Mouse (Mus musculus): Measurements from ENCODE around the gene Top3b. TPM values are rescaled to one million over a fixed set of nuclear protein-coding genes. Genes with fewer than 3 reads are reported as not detected.

Top3b gene
- polyA plus RNA-seq, 1 experiment from 2014 or later, result 29.4 TPM

GRCm38 (mm10) chr16:16862288-16862687 is 8.2 kb upstream of the Top3b start:
- 63% methylated on average over 3 of the region's 3 CpGs for WGBS
- no peak for ATAC-seq (ENCODE audit: low FRiP score, low TSS enrichment)
- no peaks in the 10 kb centered on the region for H3K4me1 ChIP-seq (replicated peaks; ENCODE audit: control insufficient read depth, insufficient read depth)

GRCm38 (mm10) chr16:16863978-16864377 is 6.6 kb upstream of the Top3b start, which contains the start of gene Igll1:
Gene Igll1 (minus strand): TSS chr16:16863985.
- no peaks in the 10 kb centered on the region for H3K4me1 ChIP-seq (replicated peaks; ENCODE audit: control insufficient read depth, insufficient read depth)
- no peak within 1 kb of the TSS for H3K9ac ChIP-seq (ENCODE audit: low read length)
- DNase-seq (ENCODE audit: low spot score) (peak; percentile 10), ATAC-seq (ENCODE audit: low FRiP score, low TSS enrichment) (no peak)
- H3K27me3 ChIP-seq (ENCODE audit: control insufficient read depth, insufficient read depth, low read length), result no peaks in the 10 kb centered on the region
- H3K4me2 ChIP-seq (replicated peaks; ENCODE audit: low read depth), result no peak within 1 kb of the TSS
- no peak within 1 kb of the TSS for H3K27ac ChIP-seq (replicated peaks)
- no peak within 1 kb of the TSS for H3K4me3 ChIP-seq (ENCODE audit: low read depth, low read length)
- TF ChIP-seq CTCF (IDR thresholded peaks at IDR 0.05; ENCODE audit: low read depth) (no peak), EP300 (optimal IDR thresholded peaks at IDR 0.05) (no peak)
- H3K36me3 ChIP-seq (ENCODE audit: control insufficient read depth, insufficient read depth, low read length), result no peaks in the 10 kb centered on the region
- H3K9me3 ChIP-seq (ENCODE audit: control insufficient read depth, low read length), result no peaks in the 10 kb centered on the region
- 81% methylated on average over 2 of the region's 2 CpGs for WGBS

More at GRCm38 (mm10) chr16:16862288-16862687, 8.2 kb upstream of the Top3b start:
- DNase-seq (ENCODE audit: low spot score), result no peak
- Histone ChIP-seq H3K9ac (ENCODE audit: low read length) (no peak overlapping the region), H3K9me3 (ENCODE audit: control insufficient read depth, low read length) (no peaks in the 10 kb centered on the region), H3K4me2 (replicated peaks; ENCODE audit: low read depth) (no peak overlapping the region), H3K36me3 (ENCODE audit: control insufficient read depth, insufficient read depth, low read length) (no peaks in the 10 kb centered on the region), H3K27me3 (ENCODE audit: control insufficient read depth, insufficient read depth, low read length) (no peaks in the 10 kb centered on the region), H3K4me3 (ENCODE audit: low read depth, low read length) (no peak overlapping the region), H3K27ac (replicated peaks) (no peak overlapping the region)
- TF ChIP-seq CTCF (IDR thresholded peaks at IDR 0.05; ENCODE audit: low read depth) (no peak), EP300 (optimal IDR thresholded peaks at IDR 0.05) (no peak)

- H3K27ac ChIP-seq (replicated peaks), result no peak overlapping the region
- H3K4me1 ChIP-seq (replicated peaks; ENCODE audit: control insufficient read depth, insufficient read depth), result no peaks in the 10 kb centered on the region
- H3K27me3 ChIP-seq (ENCODE audit: control insufficient read depth, insufficient read depth, low read length), result no peaks in the 10 kb centered on the region
- H3K36me3 ChIP-seq (ENCODE audit: control insufficient read depth, insufficient read depth, low read length), result no peaks in the 10 kb centered on the region
- no peak overlapping the region for H3K9ac ChIP-seq (ENCODE audit: low read length)
- ATAC-seq (ENCODE audit: low FRiP score, low TSS enrichment), result no peak
- H3K9me3 ChIP-seq (ENCODE audit: control insufficient read depth, low read length), result no peaks in the 10 kb centered on the region
- H3K4me2 ChIP-seq (replicated peaks; ENCODE audit: low read depth), result no peak overlapping the region
- no peak overlapping the region for H3K4me3 ChIP-seq (ENCODE audit: low read depth, low read length)
- no peak for DNase-seq (ENCODE audit: low spot score)
- no peak for TF ChIP-seq CTCF (IDR thresholded peaks at IDR 0.05; ENCODE audit: low read depth)
- no peak for TF ChIP-seq EP300 (optimal IDR thresholded peaks at IDR 0.05)
Measured at GRCm38 (mm10) chr16:16865217-16865616, 5.3 kb upstream of the Top3b start.

- no peaks in the 10 kb centered on the region for H3K27me3 ChIP-seq (ENCODE audit: control insufficient read depth, insufficient read depth, low read length)
- H3K4me1 ChIP-seq (replicated peaks; ENCODE audit: control insufficient read depth, insufficient read depth), result no peaks in the 10 kb centered on the region
- no peak overlapping the region for H3K4me2 ChIP-seq (replicated peaks; ENCODE audit: low read depth)
- no peak overlapping the region for H3K9ac ChIP-seq (ENCODE audit: low read length)
- no peaks in the 10 kb centered on the region for H3K9me3 ChIP-seq (ENCODE audit: control insufficient read depth, low read length)
- DNase-seq (ENCODE audit: low spot score), result peak; percentile 33
- 0 out of 2 replicates have a peak, but pooled peaks have one; percentile 26 for ATAC-seq (ENCODE audit: low FRiP score, low TSS enrichment)
- no peak for TF ChIP-seq CTCF (IDR thresholded peaks at IDR 0.05; ENCODE audit: low read depth)
- TF ChIP-seq EP300 (optimal IDR thresholded peaks at IDR 0.05), result peak; percentile 82
- H3K4me3 ChIP-seq (ENCODE audit: low read depth, low read length), result no peak overlapping the region
- no peaks in the 10 kb centered on the region for H3K36me3 ChIP-seq (ENCODE audit: control insufficient read depth, insufficient read depth, low read length)
- 35% methylated on average over 4 of the region's 5 CpGs for WGBS
- 0 out of 2 replicates have a peak overlapping the region, but pooled peaks have one; percentile 8 for H3K27ac ChIP-seq (replicated peaks)
Measured at GRCm38 (mm10) chr16:16865696-16866561, 4.6 kb upstream of the Top3b start.

- ATAC-seq (ENCODE audit: low FRiP score, low TSS enrichment) (peak; percentile 45; the same call in 1 of the 2 replicates), DNase-seq (ENCODE audit: low spot score) (no peak)
- Histone ChIP-seq H3K27me3 (ENCODE audit: control insufficient read depth, insufficient read depth, low read length) (no peaks in the 10 kb centered on the region), H3K9ac (ENCODE audit: low read length) (peak overlapping the region; percentile 93; the same call in 1 of the 2 replicates), H3K4me2 (replicated peaks; ENCODE audit: low read depth) (peak overlapping the region; percentile 68), H3K4me3 (ENCODE audit: low read depth, low read length) (peak overlapping the region; percentile 76), H3K36me3 (ENCODE audit: control insufficient read depth, insufficient read depth, low read length) (0 out of 2 replicates have a peak, but pooled peaks cover 2% of the 10 kb centered on the region), H3K27ac (replicated peaks) (no peak overlapping the region; the same call in 1 of the 2 replicates), H3K4me1 (replicated peaks; ENCODE audit: control insufficient read depth, insufficient read depth) (0 out of 2 replicates have a peak, but pooled peaks cover 3% of the 10 kb centered on the region), H3K9me3 (ENCODE audit: control insufficient read depth, low read length) (no peaks in the 10 kb centered on the region)
- TF ChIP-seq CTCF (IDR thresholded peaks at IDR 0.05; ENCODE audit: low read depth) (no peak), EP300 (optimal IDR thresholded peaks at IDR 0.05) (peak; percentile 20)
- 34% methylated on average over 7 of the region's 7 CpGs for WGBS
Measured at GRCm38 (mm10) chr16:16870241-16870616, 307 bp upstream of the Top3b start.

GRCm38 (mm10) chr16:16879025-16879424 is 8.5 kb downstream of the Top3b start:
- Histone ChIP-seq H3K27ac (replicated peaks) (no peak overlapping the region), H3K4me3 (ENCODE audit: low read depth, low read length) (no peak overlapping the region), H3K4me1 (replicated peaks; ENCODE audit: control insufficient read depth, insufficient read depth) (no peaks in the 10 kb centered on the region), H3K9ac (ENCODE audit: low read length) (no peak overlapping the region), H3K4me2 (replicated peaks; ENCODE audit: low read depth) (no peak overlapping the region), H3K27me3 (ENCODE audit: control insufficient read depth, insufficient read depth, low read length) (no peaks in the 10 kb centered on the region), H3K36me3 (ENCODE audit: control insufficient read depth, insufficient read depth, low read length) (peaks cover 46% of the 10 kb centered on the region), H3K9me3 (ENCODE audit: control insufficient read depth, low read length) (0 out of 2 replicates have a peak, but pooled peaks cover 4% of the 10 kb centered on the region)
- ATAC-seq (ENCODE audit: low FRiP score, low TSS enrichment), result no peak
- TF ChIP-seq CTCF (IDR thresholded peaks at IDR 0.05; ENCODE audit: low read depth) (no peak), EP300 (optimal IDR thresholded peaks at IDR 0.05) (no peak)
- 88% methylated on average over 5 of the region's 5 CpGs for WGBS
- DNase-seq (ENCODE audit: low spot score), result no peak

All from stomach, postnatal 0 days (tissue).